Mouse (Mus musculus) right cerebral cortex, postnatal 14 days (tissue): Measurements from ENCODE around the gene Myo1d.

Experiments
- DNase-seq: peaks from one replicate; pipeline ENCODE4 v3.0.0; 2022

Myo1d gene

GRCm38 (mm10) chr11:80718036-80718435 is 61.8 kb downstream of the Myo1d start:
- DNase-seq: no peak

- DNase-seq: no peak
These were observed 64.7 kb downstream of the Myo1d start for GRCm38 (mm10) chr11:80715115-80715514.

- DNase-seq: no peak
These were observed 66.1 kb downstream of the Myo1d start for GRCm38 (mm10) chr11:80713705-80714104.

GRCm38 (mm10) chr11:80712201-80712600 is 67.6 kb downstream of the Myo1d start:
- no peak for DNase-seq

- no peak for DNase-seq
These were observed 68.5 kb downstream of the Myo1d start for GRCm38 (mm10) chr11:80711336-80711735.

- DNase-seq: no peak
These were observed 79.2 kb downstream of the Myo1d start for GRCm38 (mm10) chr11:80700611-80701010.

- no peak for DNase-seq
These were observed 81.1 kb downstream of the Myo1d start for GRCm38 (mm10) chr11:80698721-80699120.

GRCm38 (mm10) chr11:80696350-80696749 is 83.5 kb downstream of the Myo1d start:
- no peak for DNase-seq

GRCm38 (mm10) chr11:80684603-80685002 is 95.2 kb downstream of the Myo1d start:
- no peak for DNase-seq

- DNase-seq: no peak
These were observed 97.1 kb downstream of the Myo1d start for GRCm38 (mm10) chr11:80682745-80683144.

GRCm38 (mm10) chr11:80673013-80673412 is 106.8 kb downstream of the Myo1d start:
- DNase-seq: no peak

GRCm38 (mm10) chr11:80670391-80670790 is 109.4 kb downstream of the Myo1d start:
- DNase-seq: no peak

GRCm38 (mm10) chr11:80669934-80670333 is 109.9 kb downstream of the Myo1d start:
- DNase-seq: no peak

GRCm38 (mm10) chr11:80666211-80666610 is 113.6 kb downstream of the Myo1d start:
- no peak for DNase-seq

GRCm38 (mm10) chr11:80664261-80664660 is 115.6 kb downstream of the Myo1d start:
- no peak for DNase-seq

GRCm38 (mm10) chr11:80645111-80645510 is 134.7 kb downstream of the Myo1d start:
- DNase-seq: no peak

- no peak for DNase-seq
These were observed 150.6 kb downstream of the Myo1d start for GRCm38 (mm10) chr11:80628992-80629865.

GRCm38 (mm10) chr11:80628581-80628980 is 151.2 kb downstream of the Myo1d start:
- no peak for DNase-seq

GRCm38 (mm10) chr11:80623038-80623380 is 156.8 kb downstream of the Myo1d start:
- DNase-seq: peak; percentile 42

- peak; percentile 40 for DNase-seq
These were observed 157.4 kb downstream of the Myo1d start for GRCm38 (mm10) chr11:80622233-80623037.

- peak; percentile 29 for DNase-seq
These were observed 164.7 kb downstream of the Myo1d start for GRCm38 (mm10) chr11:80614949-80615725.

GRCm38 (mm10) chr11:80614418-80614817 is 165.4 kb downstream of the Myo1d start:
- peak; percentile 79 for DNase-seq

- DNase-seq: no peak
These were observed 166.3 kb downstream of the Myo1d start for GRCm38 (mm10) chr11:80613534-80613933.
